Mouse (Mus musculus): Measurements from ENCODE around the gene Sgms1. TPM values are rescaled to one million over a fixed set of nuclear protein-coding genes. Genes with fewer than 3 reads are reported as not detected.

The Sgms1 gene
- polyA plus RNA-seq, 1 experiment from 2014 or later = 45.0 TPM

DNA sequence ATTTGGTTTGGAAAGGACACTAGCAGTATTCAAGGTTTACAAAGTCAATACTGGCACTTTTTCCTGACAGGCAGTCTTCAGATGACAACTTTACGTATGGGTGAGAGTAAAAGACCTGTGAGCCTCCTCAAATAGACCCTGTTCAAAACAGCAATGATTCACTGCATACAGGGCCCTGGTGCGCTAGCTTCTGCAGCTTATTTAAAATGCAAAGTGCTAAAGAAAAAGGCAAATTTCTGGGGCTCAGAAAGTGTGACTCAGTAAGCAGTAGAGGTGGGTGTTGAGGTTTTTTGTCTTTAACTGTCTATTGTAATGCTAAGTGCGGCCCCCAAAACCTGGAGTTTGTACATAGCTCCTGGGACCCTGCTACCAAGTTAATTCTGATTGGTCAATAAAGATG, 81.2 kb downstream of the Sgms1 start:
- H3K9me3 ChIP-seq (replicated peaks) = no peaks in the 10 kb centered on the region

DNA sequence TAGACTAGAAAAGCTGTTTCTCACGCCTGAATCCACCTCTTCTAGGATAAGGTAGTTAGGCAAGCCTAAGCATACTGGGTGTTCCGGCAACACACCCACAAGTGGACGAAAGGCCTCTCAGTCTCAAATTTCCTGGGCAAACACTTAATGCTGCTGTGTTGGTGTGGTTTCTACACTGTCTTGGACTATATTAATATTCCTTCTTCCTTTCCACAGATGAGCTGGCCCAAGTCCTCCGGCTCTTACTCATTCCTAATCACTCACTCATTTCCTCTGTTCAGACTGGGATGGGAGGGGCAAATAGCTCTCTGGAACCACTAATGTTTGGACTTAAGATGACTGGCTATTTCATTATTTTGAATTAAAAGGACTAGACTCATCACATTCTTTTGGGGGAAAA, 84.6 kb downstream of the Sgms1 start:
- ATAC-seq (ENCODE audit: insufficient number of reproducible peaks, low FRiP score) = peak; percentile 56; the same call in 1 of the 2 replicates
- no peak overlapping the region for H3K9ac ChIP-seq
- peaks cover 24% of the 10 kb centered on the region for H3K4me1 ChIP-seq (replicated peaks)
- no peak overlapping the region for H3K4me3 ChIP-seq
- no peaks in the 10 kb centered on the region for H3K9me3 ChIP-seq (replicated peaks)
- H3K27ac ChIP-seq (ENCODE audit: poor library complexity, severe bottlenecking) = peak overlapping the region; percentile 68
- 54% methylated on average over 4 of the region's 4 CpGs for WGBS
- H3K27me3 ChIP-seq (replicated peaks) = no peaks in the 10 kb centered on the region
- H3K36me3 ChIP-seq = no peaks in the 10 kb centered on the region
- H3K4me2 ChIP-seq = no peak overlapping the region

More for the DNA sequence above, 81.2 kb downstream of the Sgms1 start:
- Histone ChIP-seq H3K4me3 (no peak overlapping the region), H3K27ac (ENCODE audit: poor library complexity, severe bottlenecking) (no peak overlapping the region), H3K4me1 (replicated peaks) (peaks cover 17% of the 10 kb centered on the region), H3K27me3 (replicated peaks) (no peaks in the 10 kb centered on the region), H3K4me2 (no peak overlapping the region), H3K9ac (no peak overlapping the region), H3K36me3 (no peaks in the 10 kb centered on the region)
- WGBS = 93% methylated on average over 3 of the region's 3 CpGs
- ATAC-seq (ENCODE audit: insufficient number of reproducible peaks, low FRiP score) = no peak

DNA sequence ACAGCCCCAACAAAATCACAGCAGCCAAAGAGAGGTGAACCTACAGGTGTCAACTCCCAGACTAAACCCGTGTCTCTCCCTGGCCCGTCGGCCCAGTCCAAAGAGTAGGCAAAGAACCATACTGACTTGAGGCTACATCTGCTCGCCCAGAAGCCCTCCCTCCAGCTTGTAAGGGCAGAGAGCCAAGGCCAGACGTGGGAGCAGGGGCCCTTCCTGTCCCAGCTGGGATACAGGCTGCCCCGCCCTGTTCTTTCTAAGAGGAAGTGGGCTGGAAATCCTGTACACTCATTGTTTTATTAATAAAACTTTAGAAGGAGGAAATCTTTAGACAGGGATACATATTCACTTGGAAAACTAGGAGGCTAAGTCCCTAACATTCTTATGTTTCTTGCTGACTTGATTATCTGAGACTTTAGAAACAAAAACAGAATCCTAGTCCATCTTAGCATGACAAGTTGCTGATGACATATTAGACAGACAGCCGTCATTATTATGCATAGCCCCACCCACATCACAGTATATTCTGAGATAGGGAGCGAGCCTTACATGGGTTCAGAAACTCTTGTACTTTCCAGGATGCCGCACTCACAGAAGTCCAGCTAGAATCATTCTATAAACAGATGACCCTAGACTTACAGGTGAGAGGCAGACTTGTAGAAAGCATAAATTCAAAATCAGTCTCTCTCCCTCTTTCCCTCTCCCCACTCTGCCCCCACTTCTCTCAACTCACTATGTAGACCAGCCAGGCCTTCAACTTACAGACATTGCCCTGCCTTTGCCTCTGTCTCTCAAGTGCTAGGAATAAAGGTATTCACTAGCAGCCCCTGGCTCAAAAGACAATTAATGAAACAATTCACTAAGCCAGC, 85.3 kb downstream of the Sgms1 start:
- WGBS = 54% methylated on average over 9 of the region's 9 CpGs
- ATAC-seq (ENCODE audit: insufficient number of reproducible peaks, low FRiP score) = peak; percentile 81
- no peak overlapping the region; the same call in 1 of the 2 replicates for H3K4me2 ChIP-seq

DNA sequence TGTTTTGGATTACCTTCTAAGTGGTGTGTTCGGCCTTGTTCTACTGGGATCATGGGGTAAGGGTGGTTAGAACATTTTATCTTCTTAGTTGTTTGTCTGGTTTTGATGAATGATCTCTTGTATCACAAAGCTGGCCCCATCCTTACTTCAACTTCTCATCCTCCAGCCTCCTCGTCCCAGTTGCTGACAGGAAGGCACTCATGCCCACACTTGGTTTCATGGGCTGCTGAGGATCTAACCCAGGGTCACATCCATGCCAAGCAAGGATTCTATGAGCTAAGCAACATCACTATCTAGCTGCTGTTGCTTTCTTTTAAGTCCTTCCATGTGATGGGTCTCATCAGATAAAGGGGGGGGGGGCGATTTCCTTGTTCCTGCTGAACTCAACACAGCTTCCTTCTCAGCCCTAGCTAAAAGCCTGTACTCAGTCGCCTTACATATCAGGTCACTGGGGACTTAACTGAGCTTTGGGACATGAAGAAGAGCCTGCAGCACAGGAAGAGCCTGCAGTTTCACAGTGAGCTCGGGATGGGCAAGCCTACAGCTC, 86.6 kb downstream of the Sgms1 start:
- no peaks in the 10 kb centered on the region for H3K9me3 ChIP-seq (replicated peaks)
- H3K27me3 ChIP-seq (replicated peaks) = no peaks in the 10 kb centered on the region
- no peak for ATAC-seq (ENCODE audit: insufficient number of reproducible peaks, low FRiP score)
- 68% methylated on average over 5 of the region's 5 CpGs for WGBS
- H3K27ac ChIP-seq (ENCODE audit: poor library complexity, severe bottlenecking) = no peak overlapping the region
- peaks cover 6% of the 10 kb centered on the region; the same call in 1 of the 2 replicates for H3K36me3 ChIP-seq
- no peak overlapping the region for H3K4me2 ChIP-seq
- H3K4me1 ChIP-seq (replicated peaks) = peaks cover 24% of the 10 kb centered on the region
- no peak overlapping the region for H3K9ac ChIP-seq
- H3K4me3 ChIP-seq = no peak overlapping the region

More for the DNA sequence above, 85.3 kb downstream of the Sgms1 start:
- H3K27ac ChIP-seq (ENCODE audit: poor library complexity, severe bottlenecking) = peak overlapping the region; percentile 68
- H3K9ac ChIP-seq = peak overlapping the region; percentile 29; the same call in 1 of the 2 replicates
- H3K27me3 ChIP-seq (replicated peaks) = no peaks in the 10 kb centered on the region
- peaks cover 24% of the 10 kb centered on the region for H3K4me1 ChIP-seq (replicated peaks)
- H3K36me3 ChIP-seq = 0 out of 2 replicates have a peak, but pooled peaks cover 2% of the 10 kb centered on the region
- no peak overlapping the region for H3K4me3 ChIP-seq
- no peaks in the 10 kb centered on the region for H3K9me3 ChIP-seq (replicated peaks)

DNA sequence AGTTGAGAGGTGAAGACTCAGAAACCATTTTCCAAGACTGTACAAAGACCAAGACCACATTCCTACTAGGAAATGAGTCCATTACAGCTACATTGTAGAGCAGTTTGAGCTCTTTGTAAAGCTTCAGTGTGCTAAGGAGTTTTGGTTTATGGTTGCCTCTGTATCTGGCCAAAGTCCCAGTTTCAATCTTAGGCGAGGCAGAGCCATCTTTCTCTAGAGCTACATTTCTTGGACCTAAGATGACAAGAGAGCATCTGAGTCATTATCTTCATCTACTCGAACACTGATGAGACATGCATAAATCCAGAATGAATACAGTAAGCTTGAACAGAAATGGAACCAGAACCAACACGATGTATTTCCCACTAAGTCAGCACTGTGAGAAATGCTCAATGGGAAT, 87.9 kb downstream of the Sgms1 start:
- Histone ChIP-seq H3K4me3 (no peak overlapping the region), H3K36me3 (peaks cover 6% of the 10 kb centered on the region; the same call in 1 of the 2 replicates), H3K9ac (no peak overlapping the region), H3K27me3 (replicated peaks) (no peaks in the 10 kb centered on the region), H3K4me1 (replicated peaks) (peaks cover 24% of the 10 kb centered on the region), H3K9me3 (replicated peaks) (no peaks in the 10 kb centered on the region), H3K4me2 (no peak overlapping the region), H3K27ac (ENCODE audit: poor library complexity, severe bottlenecking) (no peak overlapping the region)
- WGBS = 86% methylated on average over 3 of the region's 3 CpGs
- no peak for ATAC-seq (ENCODE audit: insufficient number of reproducible peaks, low FRiP score)

DNA sequence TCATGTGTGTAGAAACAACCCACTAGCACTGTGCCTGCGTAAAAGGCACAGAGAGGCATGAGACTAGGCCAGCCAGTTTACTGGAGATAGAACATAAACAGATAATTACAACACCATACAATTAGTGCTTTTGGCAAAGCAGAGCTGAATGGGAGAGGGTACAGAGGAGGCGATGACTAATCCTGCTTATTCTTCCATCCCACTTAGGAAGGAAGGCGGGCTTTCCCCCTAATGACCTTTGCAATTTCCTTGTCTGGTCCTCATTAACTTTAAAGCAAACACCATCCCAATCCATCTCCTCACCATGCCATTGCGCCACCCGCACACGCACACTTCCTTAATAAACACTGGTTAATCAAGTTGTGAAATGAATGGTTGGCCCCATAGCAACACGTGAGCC, 91.3 kb downstream of the Sgms1 start:
- Histone ChIP-seq H3K27me3 (replicated peaks) (no peaks in the 10 kb centered on the region), H3K4me1 (replicated peaks) (peaks cover 17% of the 10 kb centered on the region), H3K36me3 (peaks cover 6% of the 10 kb centered on the region; the same call in 1 of the 2 replicates), H3K4me3 (no peak overlapping the region), H3K9me3 (replicated peaks) (no peaks in the 10 kb centered on the region), H3K27ac (ENCODE audit: poor library complexity, severe bottlenecking) (no peak overlapping the region), H3K9ac (no peak overlapping the region), H3K4me2 (no peak overlapping the region)
- ATAC-seq (ENCODE audit: insufficient number of reproducible peaks, low FRiP score) = no peak
- whole genome bisulfite sequencing = 89% methylated on average over 7 of the region's 7 CpGs

DNA sequence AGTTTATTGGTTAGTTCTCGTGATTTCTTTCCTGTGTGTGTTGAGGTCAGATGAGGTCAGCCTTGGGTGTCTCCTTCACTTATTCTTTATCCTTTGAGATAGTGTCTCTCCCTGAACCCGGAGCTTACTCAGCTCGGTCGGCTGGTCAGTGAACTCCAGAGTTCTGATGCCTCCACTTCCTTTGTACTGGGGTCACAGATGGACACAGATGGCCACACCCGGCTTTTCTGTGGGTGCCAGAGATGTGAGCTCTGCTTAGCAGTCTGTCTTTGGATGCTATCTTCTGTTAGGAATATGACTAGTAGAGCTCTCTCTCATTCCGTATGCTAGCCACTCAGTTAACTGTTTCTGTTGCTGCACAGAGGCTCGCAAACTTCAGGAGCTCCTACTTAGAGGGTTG, 92.7 kb downstream of the Sgms1 start:
- H3K27ac ChIP-seq (ENCODE audit: poor library complexity, severe bottlenecking) = no peak overlapping the region
- peaks cover 18% of the 10 kb centered on the region for H3K4me1 ChIP-seq (replicated peaks)
- no peak for ATAC-seq (ENCODE audit: insufficient number of reproducible peaks, low FRiP score)
- H3K4me3 ChIP-seq = no peak overlapping the region
- no peaks in the 10 kb centered on the region for H3K9me3 ChIP-seq (replicated peaks)
- H3K9ac ChIP-seq = no peak overlapping the region
- WGBS = 67% methylated on average over 7 of the region's 7 CpGs
- no peaks in the 10 kb centered on the region for H3K27me3 ChIP-seq (replicated peaks)
- peaks cover 6% of the 10 kb centered on the region; the same call in 1 of the 2 replicates for H3K36me3 ChIP-seq
- no peak overlapping the region for H3K4me2 ChIP-seq

DNA sequence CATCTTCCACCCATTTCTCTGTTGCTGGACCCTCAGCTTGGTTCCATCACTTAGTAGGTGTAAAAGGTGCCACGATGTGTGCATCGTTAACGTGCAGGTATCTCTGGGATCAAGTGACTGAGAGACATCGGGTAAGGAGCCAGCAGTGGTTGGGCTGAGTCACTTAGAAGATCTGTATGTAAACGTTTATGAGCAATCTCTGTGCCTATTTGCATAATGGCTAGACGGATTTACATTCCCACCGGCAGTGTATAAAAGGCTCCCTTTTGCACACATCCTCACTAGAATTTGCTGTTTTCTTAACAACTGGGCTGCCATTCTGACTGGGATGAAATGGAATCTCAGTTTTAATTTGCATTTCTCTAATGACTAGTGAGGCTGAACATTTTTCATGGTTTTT, 93.9 kb downstream of the Sgms1 start:
- no peaks in the 10 kb centered on the region for H3K9me3 ChIP-seq (replicated peaks)
- WGBS = 88% methylated on average over 7 of the region's 7 CpGs
- no peak overlapping the region for H3K27ac ChIP-seq (ENCODE audit: poor library complexity, severe bottlenecking)
- H3K36me3 ChIP-seq = peaks cover 6% of the 10 kb centered on the region; the same call in 1 of the 2 replicates
- peaks cover 24% of the 10 kb centered on the region for H3K4me1 ChIP-seq (replicated peaks)
- H3K27me3 ChIP-seq (replicated peaks) = no peaks in the 10 kb centered on the region
- no peak overlapping the region for H3K4me2 ChIP-seq
- no peak overlapping the region for H3K9ac ChIP-seq
- no peak overlapping the region for H3K4me3 ChIP-seq
- no peak for ATAC-seq (ENCODE audit: insufficient number of reproducible peaks, low FRiP score)

DNA sequence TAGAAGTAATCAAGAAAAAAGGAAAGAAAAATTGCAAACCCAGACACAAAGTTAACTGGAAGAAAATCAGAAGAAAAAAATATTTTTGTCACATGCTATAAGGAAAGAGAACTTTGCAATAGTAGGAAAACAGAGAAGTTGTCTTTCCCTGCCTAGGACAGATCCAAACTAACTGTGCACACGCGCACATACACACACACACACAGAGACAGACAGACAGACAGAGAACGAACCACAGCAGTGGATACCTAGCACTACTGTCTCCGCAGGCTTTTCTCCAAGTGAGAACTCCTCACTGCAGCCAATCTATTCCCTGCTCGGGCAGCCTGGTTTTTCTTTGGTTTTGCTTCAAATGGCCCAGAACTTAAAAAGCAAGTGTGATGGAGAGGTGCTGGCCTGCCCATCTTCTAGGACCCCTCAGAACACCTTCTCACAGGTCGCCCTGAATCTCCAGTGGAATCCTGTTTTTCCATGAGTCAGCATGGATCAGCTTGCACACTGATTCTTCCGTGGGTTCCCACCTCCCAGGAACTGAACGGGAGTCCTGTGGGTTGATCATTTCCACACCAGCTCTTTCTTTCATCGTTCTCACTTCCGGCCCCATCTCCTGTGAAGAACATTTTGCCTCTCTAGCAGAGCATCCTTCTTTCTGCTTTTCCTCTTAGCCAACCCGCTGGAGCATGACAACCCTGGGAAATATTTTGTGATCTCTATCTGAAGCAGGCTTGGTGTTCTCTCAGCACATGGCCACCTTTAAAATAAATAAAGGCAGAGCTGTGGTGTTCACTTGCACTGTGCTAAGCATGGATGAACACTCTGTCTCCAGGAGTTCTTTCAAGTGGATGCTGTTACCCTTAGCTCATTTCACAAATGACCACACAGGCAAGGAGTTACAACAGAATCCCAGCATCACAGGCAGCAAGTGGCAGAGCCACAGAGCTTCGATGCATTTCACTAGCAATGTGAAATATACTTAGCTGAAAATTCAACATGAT, 96.4 kb downstream of the Sgms1 start:
- Histone ChIP-seq H3K27me3 (replicated peaks) (no peaks in the 10 kb centered on the region), H3K4me1 (replicated peaks) (peaks cover 30% of the 10 kb centered on the region), H3K9me3 (replicated peaks) (no peaks in the 10 kb centered on the region), H3K9ac (no peak overlapping the region), H3K36me3 (no peaks in the 10 kb centered on the region), H3K4me2 (peak overlapping the region; percentile 16; the same call in 1 of the 2 replicates), H3K27ac (ENCODE audit: poor library complexity, severe bottlenecking) (0 out of 2 replicates have a peak overlapping the region, but pooled peaks have one; percentile 41), H3K4me3 (no peak overlapping the region)
- no peak for ATAC-seq (ENCODE audit: insufficient number of reproducible peaks, low FRiP score)
- WGBS = 70% methylated on average over 12 of the region's 12 CpGs

DNA sequence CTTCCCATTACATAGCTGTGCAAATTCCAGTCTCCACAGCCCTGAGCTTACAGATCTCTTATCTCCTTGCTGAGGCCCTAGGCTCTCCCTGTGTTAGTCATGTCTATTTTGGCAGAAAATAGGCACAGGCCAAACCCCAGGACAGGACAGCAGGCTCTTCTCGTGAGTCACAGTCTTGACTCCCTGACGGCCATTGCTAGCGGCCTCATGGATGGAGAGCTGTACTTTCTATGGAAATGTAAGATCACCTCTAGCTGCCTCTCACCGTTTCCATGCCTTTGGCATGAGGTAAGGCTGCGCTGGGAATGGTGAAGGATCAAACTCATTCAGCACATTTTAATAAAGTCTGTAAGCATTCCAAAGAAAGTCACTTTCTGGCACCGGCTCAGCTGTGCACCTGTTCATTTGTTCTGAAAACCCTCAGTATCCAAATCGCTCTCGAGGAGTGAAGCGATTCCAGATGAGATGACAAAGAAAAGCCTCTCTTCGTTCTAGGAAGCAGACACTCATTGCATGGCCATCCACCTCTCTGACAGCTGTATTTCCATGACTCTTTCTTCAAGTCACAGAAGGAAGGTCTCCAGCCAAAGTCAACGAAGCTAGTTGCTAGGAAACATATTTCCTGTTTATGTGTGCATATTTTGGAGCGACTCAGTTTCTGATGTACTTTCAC, 97.3 kb downstream of the Sgms1 start:
- H3K4me2 ChIP-seq = peak overlapping the region; percentile 26
- H3K36me3 ChIP-seq = no peaks in the 10 kb centered on the region
- peak overlapping the region; percentile 84 for H3K27ac ChIP-seq (ENCODE audit: poor library complexity, severe bottlenecking)
- H3K9ac ChIP-seq = no peak overlapping the region; the same call in 1 of the 2 replicates
- H3K27me3 ChIP-seq (replicated peaks) = no peaks in the 10 kb centered on the region
- ATAC-seq (ENCODE audit: insufficient number of reproducible peaks, low FRiP score) = peak; percentile 60
- 56% methylated on average over 12 of the region's 12 CpGs for WGBS
- no peaks in the 10 kb centered on the region for H3K9me3 ChIP-seq (replicated peaks)
- no peak overlapping the region for H3K4me3 ChIP-seq
- H3K4me1 ChIP-seq (replicated peaks) = peaks cover 30% of the 10 kb centered on the region
